Mouse (Mus musculus): ENCODE measurements around the gene Gfm2.
"Not testable (repeated sequence)": the region's sequence is repeated elsewhere in the genome, so short reads cannot be mapped to it uniquely, and the experiment has no call there.

Gene Gfm2

DNA sequence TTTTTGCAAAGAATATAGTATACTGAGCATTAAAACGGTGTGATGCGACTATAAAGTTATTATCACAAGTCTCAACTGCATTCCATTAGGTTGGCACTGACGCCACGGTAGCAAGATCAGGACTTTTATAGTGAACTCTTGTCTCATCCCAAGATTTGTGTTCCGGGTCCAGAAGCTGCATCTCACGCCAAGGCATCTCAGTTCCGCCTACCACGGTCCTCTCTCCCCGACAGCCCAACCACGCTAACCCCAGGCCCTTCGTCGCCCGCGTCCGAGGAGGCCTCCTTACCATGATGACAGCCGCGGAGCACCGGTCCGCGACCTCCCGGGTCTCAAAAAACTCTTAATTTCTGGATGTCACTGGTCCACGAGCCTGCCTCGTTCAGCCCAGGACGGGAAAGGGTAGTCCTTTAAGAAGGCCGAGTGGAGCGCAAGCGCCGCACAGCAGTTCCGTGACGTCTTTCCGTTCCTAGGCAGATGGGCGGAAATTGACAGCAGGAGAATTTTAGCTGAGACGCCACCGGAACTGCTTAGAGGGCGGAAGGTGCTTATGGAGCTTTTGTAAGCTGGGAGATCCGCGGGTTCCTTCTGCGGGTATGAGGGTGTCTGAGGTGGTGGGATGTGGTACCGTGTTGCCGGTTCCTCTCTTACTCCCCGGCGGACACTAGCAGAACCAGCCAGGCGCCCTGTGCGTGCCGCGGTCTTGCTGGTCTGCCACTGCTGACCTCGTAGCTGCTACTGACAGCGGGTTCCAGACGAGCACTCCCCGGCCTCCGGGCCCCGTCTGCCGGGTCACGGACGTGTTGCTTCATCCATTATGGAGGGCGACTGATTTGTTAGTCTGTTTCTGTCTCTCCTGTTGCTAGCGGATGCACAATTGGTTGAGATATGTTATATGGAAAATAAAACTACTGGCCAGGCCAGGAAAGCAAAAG is at the start of gene Gfm2, which contains the start of gene Nsa2:
TSS of gene Gfm2 (plus strand) at position 472 of the 935 bp plus-strand sequence.
TSS of gene Nsa2 (minus strand) at position 472 of the 935 bp plus-strand sequence.
- in situ Hi-C loops (cut with MboI; ENCODE audit: low pct_unique_long_range_greater_than_20kb in 1 of 2, low sequenced_read_pairs in 2 of 2, unreplicated experiment in 1 of 2): no loop called here

DNA sequence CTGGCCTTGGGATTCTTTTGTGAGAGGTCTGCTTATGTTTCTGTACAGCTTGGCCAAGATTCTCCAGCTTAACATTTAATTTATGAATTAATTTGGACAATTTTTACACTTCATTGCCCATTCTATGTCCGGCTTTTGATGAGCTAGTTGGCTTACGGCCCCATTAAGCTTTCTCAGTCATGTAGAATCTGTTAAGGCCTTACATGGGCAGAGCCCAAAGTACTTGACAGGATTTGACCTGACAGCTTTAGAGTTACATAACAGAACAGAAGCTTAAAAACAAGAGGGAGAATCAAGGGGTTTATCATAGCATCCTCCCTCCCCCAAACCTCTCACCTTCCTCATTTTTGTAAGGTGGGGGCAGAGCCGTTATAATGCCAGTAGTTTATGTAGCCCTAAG is 49.6 kb upstream of the Gfm2 start:
- in situ Hi-C loops (cut with MboI; ENCODE audit: low pct_unique_long_range_greater_than_20kb in 1 of 2, low sequenced_read_pairs in 2 of 2, unreplicated experiment in 1 of 2): no loop called here

DNA sequence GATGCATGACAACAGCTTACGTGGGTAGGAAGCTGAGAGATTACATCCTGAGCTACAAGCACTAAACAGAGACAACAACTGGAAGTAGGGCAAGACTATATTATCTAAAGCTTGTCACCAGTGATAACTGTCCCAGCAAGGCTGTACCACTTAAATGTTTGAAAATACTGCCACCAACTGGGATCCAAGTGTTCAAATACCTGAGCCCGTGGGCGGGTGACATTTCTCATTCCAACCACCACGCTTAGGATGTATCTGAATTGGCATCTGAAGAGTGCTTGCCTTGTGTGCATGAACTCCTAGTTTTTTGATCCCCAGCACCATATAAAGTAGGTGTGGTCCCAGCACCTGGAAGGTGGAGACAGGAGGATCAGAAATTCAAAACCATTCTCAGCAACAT is 42.0 kb upstream of the Gfm2 start:
- in situ Hi-C loops (cut with MboI; ENCODE audit: low pct_unique_long_range_greater_than_20kb in 1 of 2, low sequenced_read_pairs in 2 of 2, unreplicated experiment in 1 of 2): no loop called here

DNA sequence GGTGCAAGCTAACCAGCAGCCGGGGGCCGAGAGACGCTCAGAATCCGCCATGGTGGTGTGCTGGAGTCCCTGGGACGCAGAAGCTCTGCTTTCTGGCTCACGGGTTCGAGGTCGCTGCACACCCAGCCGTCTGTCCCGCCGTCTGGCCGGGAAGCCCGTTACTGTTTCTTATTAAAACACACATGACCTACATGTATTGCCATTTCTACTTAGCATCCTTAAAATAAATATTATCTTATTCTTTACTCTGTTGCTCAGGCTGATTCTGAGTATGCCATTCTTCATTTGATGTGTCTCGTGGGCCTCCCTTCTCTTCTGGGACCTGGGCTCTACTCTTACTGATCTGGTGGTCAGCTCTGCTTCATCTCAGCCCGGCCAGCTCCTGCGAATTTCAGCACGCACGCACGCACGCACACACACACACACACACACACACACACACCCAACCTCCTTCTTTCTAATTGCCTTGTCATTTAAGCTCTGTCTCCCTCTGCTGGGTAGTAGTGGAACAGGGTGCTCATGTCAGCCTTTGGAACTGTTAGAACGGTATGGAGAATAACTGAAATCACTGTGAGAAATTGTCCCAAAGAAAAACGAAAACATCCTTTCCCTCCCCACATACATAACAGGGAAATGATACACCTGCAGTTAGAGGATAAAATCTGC is 38.4 kb upstream of the Gfm2 start, which contains the start of gene Gm6169:
TSS of gene Gm6169 (minus strand) at position 51 of the 666 bp plus-strand sequence.
- in situ Hi-C loops (cut with MboI; ENCODE audit: low pct_unique_long_range_greater_than_20kb in 1 of 2, low sequenced_read_pairs in 2 of 2, unreplicated experiment in 1 of 2): no loop called here

DNA sequence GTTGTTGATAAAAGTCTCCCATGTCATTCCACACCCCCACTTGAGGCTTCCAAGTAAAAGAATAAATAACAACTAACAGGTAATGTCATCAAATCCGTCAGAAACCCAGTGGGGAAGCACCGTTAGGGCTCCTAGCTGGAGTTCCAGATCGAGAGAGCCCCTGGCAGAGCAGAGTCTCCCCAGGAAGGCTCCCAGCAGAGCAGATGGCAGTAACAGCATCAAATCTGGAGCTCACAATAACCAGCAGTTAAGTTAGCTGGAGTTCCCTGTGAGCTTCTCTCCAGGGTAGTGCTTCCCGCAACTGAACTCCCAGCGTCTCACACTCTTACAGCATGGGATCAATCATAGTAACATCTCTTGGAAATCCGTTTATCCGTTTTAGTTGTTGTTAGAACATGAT is 32.7 kb upstream of the Gfm2 start:
- in situ Hi-C loops (cut with MboI; ENCODE audit: low pct_unique_long_range_greater_than_20kb in 1 of 2, low sequenced_read_pairs in 2 of 2, unreplicated experiment in 1 of 2): loop anchor here in 1 of 2 experiments (25.0 kb wide), 1 partner anchor 443 kb away; the partner anchor contains the start of gene Hmgcr

DNA sequence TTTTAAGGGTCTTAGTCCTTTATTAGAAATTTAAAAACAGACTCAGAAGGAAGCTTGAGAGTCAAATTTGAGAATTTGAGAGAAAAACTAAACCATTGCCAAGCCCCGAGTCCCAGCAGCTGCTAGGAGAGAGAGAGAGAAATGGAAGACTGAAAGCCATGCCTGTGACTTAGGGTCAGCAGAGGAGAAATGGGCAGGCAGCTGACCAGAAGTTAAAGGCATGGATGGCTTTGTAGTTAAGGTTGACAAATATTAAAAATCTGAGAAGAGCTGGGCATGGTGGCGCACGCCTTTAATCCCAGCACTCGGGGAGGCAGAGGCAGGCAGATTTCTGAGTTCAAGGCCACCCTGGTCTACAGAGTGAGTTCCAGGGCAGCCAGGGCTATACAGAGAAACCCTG is 30.0 kb upstream of the Gfm2 start:
- in situ Hi-C loops (cut with MboI; ENCODE audit: low pct_unique_long_range_greater_than_20kb in 1 of 2, low sequenced_read_pairs in 2 of 2, unreplicated experiment in 1 of 2): loop anchor here in 1 of 2 experiments (25.0 kb wide), 1 partner anchor 445 kb away; the partner anchor contains the start of gene Hmgcr

DNA sequence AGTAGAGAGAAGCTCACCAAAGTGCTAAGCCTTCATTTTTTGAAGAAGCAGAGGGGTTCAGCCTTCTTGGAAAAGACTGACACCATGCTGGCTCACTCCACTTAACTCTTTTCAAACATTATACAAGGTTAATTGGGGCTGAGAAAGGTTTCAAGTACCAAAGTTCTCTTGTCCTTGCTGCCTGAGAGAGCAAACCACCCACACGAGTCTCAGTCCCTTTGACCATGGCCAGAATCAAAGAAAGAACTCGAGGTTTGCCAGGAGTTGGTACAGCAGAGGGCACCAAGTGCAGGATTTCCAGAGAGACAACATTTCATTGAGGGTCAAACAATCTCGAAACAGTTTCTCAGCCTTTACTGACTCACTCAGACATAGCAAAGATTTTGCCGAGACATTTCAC is 28.7 kb upstream of the Gfm2 start:
- in situ Hi-C loops (cut with MboI; ENCODE audit: low pct_unique_long_range_greater_than_20kb in 1 of 2, low sequenced_read_pairs in 2 of 2, unreplicated experiment in 1 of 2): loop anchor here in 1 of 2 experiments (25.0 kb wide), 1 partner anchor 447 kb away; the partner anchor contains the start of gene Hmgcr

DNA sequence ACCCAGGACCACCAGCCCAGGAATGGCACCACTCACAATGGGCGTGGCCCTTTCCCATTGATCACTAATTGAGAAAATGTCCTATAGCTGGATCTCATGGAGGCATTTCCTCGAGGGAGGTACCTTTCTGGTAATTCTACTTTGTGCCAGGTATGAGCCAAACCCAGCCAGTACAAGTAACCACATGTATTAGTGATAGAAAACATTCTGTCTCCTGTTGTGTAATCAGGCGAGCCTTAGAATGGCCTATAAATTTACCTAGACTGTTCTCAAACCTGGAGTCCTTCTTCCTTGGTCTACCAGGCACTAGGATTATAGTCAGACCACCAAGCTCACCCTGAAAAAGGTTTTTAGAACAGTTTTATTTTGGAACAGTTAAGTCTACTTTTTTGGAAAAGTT is 16.4 kb upstream of the Gfm2 start:
- in situ Hi-C loops (cut with MboI; ENCODE audit: low pct_unique_long_range_greater_than_20kb in 1 of 2, low sequenced_read_pairs in 2 of 2, unreplicated experiment in 1 of 2): loop anchor here in 1 of 2 experiments (25.0 kb wide), 1 partner anchor 459 kb away; the partner anchor contains the start of gene Hmgcr

DNA sequence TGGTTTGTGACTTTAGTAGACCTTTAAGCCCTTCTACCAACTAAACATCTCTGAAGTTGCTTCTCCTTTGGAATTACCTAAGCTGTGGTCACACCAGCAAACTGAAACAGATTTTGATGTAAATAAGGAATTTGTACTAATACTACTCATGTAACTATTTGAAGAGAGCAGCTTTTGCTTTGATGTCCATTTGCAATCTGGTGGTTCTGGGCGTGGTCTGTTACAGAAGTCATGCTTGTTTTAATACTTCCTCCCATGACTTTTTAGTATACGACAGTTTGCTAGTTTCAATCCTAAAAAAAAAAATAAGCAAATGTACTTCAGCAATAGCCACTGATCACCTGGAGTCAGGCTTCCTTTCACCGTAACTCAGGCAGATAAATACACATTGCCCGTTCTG is 8.1 kb upstream of the Gfm2 start:
- in situ Hi-C loops (cut with MboI; ENCODE audit: low pct_unique_long_range_greater_than_20kb in 1 of 2, low sequenced_read_pairs in 2 of 2, unreplicated experiment in 1 of 2): not testable (repeated sequence)

DNA sequence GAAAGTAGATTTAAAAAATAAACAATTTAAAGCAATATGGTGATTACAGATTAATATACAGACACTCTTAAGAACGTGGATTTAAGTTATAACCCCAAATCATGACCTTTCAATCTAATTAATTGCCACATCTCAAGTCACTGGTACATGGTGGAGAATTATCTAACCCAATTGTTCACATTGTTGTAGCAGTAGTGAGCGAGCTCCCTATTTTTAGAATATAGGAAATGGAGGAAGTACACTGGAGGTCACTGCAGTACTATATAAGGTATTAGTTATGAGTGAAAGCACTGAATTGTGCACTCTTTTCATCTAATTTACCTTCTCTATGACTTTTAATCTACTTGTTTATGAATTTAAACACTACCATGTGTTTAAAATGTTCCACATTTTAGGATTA is 7.3 kb upstream of the Gfm2 start:
- in situ Hi-C loops (cut with MboI; ENCODE audit: low pct_unique_long_range_greater_than_20kb in 1 of 2, low sequenced_read_pairs in 2 of 2, unreplicated experiment in 1 of 2): not testable (repeated sequence)

DNA sequence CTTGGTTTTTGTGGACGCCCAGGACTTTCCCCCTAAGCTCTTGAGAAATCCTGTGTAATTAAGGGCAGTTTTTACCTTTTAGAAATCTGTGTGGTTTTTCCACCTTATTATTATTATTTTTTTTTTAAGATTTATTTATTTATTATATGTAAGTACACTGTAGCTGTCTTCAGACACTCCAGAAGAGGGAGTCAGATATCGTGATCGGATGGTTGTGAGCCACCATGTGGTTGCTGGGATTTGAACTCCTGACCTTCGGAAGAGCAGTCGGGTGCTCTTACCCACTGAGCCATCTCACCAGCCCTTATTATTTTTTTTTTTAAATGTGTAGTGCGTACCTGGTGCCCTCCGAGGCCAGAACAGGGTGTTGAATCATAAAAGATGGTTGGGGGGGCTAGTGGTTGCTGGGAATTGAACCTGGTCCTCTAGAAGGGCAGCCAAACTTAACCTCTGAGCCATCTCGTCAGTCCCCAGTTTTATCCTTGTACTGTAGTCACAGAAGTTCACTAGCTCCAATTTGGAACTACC is 731 bp downstream of the Gfm2 start:
- in situ Hi-C loops (cut with MboI; ENCODE audit: low pct_unique_long_range_greater_than_20kb in 1 of 2, low sequenced_read_pairs in 2 of 2, unreplicated experiment in 1 of 2): not testable (repeated sequence)

DNA sequence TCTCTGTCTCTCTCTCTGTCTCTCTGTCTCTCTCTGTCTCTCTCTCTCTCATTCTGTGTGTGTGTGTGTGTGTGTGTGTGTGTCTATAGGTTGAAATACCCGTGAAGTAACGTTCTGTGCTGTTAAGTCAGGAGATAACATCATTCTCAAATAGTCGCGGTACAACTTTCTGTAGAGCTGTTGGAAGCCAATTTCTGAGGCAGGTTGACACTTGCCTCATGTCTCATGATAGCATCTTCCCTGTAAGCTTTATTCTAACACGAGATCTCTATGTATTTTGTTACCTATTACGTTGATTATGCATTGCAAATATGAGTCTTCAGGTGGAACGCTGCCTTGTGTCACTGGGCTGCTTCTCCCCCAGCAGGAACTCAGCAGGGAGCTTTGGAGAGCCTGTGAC is 4.6 kb downstream of the Gfm2 start:
- in situ Hi-C loops (cut with MboI; ENCODE audit: low pct_unique_long_range_greater_than_20kb in 1 of 2, low sequenced_read_pairs in 2 of 2, unreplicated experiment in 1 of 2): no loop called here

DNA sequence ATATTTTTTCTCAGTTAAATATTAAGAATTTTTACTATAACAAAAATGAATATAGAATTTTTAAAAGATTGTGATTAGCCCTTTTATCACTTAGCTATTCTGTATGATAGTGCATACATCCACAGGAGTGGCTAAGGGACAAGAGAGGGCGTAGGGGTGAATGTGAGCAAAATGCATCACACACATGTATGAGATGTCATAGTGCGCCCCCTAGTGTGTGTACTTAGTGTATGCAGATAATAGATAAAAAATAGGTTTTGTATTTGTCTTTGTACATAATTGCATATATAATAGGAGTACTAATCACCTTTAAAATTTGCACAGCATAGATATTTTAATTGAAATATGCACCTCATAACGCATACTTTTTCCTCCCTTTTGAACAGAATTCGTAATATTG is 8.1 kb downstream of the Gfm2 start:
- in situ Hi-C loops (cut with MboI; ENCODE audit: low pct_unique_long_range_greater_than_20kb in 1 of 2, low sequenced_read_pairs in 2 of 2, unreplicated experiment in 1 of 2): no loop called here

DNA sequence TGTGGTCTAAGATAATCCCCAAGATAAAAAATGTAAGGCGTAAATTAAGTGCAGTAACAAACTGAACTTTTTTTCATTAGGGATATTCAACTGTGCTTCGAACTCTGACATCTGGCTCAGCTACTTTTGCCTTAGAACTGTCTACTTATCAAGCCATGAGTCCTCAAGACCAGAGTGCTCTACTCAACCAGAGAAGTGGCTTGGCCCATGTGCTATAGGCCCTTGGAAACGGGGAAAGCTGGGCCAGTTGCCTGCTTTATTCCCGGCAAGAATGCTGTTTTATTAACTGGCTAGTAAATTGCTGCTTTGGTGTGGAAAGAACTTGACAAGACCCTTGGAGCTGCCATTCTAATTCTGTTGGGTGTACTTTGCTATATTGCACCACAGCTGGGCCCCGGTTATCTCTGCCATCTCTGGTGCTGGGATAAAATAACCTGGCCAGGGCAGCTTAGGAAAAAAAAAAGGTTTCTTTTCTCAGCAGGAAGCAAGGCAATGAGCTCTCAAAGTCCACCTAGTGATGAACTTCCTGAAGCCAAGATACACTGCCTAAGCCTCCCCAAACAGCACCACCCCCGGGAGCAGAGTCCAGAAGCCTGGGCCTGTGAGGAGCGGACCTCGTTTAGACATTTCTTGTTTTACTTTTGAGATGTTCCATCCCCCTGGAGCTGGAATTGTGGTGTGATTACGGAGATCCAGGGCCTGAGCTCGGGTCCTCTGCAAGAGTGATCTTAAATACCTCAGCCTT is 38.0 kb downstream of the Gfm2 start:
- in situ Hi-C loops (cut with MboI; ENCODE audit: low pct_unique_long_range_greater_than_20kb in 1 of 2, low sequenced_read_pairs in 2 of 2, unreplicated experiment in 1 of 2): no loop called here

DNA sequence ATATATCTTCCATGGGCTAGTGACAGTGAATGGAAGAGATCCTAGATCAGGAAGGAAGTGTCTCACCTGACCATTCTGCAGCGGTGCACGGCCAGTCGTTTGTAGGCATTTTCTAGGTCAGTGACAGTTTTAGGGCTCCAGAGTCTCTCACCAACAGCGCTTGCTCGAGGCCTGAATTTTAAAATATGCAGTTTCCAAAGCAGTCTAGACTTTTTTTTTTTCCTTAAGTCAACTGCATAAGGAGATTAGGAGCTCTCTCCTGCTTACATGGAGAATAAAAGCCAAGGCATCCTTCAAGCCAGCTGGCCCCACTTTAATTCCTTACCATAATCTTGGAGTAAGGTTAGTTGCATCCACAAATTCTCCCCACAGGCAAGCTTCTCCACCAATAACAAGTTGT is 39.0 kb downstream of the Gfm2 start:
- in situ Hi-C loops (cut with MboI; ENCODE audit: low pct_unique_long_range_greater_than_20kb in 1 of 2, low sequenced_read_pairs in 2 of 2, unreplicated experiment in 1 of 2): no loop called here

DNA sequence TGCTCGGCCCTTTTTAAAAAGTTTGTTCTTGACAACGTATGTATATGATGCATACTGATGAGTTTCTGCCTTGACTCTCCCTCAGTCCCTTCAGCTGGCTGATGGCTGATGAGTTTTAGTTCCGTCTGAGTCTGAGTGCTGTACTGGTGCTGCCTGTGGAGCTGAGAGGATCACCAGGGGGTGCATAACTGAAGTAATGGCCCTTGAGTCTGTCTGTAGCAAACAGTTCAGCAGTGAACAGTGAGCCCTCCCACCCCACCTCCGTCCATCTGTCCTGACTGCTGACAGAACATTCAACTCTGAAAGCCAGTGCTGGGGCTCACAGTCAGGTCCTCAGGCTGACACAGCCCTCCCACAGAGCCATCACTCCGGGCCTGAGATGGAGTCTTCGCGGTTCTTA is 41.2 kb downstream of the Gfm2 start:
- in situ Hi-C loops (cut with MboI; ENCODE audit: low pct_unique_long_range_greater_than_20kb in 1 of 2, low sequenced_read_pairs in 2 of 2, unreplicated experiment in 1 of 2): no loop called here

DNA sequence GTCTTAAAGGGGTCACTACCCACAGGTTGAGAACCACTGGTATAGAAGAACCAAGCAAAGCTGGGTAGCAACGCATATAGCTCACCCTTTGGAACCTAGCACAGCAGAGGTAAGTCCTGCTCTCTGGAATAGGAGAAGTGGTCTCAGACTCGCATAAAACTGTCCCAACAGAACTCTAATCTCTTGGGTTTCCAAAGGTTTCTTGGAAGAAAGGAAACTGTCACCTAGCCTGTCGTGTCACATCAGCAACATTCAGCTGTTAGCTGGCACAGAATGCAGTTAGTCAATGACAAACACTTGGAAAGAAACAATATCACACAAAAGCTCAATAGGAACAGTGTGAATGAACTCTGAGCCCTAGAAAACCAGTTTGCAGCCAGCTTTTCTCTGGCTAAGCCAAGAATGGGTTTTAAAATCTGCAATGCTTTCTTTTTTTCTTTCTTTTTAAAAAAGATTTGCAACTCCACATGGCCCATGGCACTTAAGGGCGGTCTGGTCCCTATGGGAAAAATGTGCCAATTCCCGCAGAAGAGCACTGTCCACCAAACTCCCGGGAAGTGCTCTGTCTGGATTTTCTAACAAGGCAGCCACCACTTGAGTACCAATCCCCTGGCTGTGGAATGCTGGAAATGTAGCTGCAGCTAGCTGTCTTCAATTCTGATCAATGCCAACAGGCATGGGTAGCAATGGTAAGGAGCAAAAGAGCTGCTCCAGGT is 42.5 kb downstream of the Gfm2 start:
- in situ Hi-C loops (cut with MboI; ENCODE audit: low pct_unique_long_range_greater_than_20kb in 1 of 2, low sequenced_read_pairs in 2 of 2, unreplicated experiment in 1 of 2): no loop called here

DNA sequence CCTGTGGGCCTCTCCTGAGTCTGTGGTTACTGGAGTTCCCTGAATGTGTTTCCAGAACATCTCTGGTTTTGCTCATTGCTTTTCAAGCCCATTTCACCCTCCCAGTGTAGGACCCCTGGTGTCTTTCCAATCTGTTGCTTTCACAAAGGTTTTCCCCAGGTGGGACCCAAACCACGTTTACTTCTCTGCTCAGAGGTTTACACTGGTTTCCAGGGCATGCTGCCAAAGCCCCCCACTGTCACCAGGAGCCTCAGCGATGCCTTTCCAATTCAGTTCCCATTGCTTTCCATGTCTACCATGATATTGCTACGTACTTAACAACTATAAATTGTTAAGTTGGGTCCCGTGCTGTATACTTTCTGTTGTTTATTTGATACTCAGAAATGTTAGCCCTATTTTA is 45.1 kb downstream of the Gfm2 start:
- in situ Hi-C loops (cut with MboI; ENCODE audit: low pct_unique_long_range_greater_than_20kb in 1 of 2, low sequenced_read_pairs in 2 of 2, unreplicated experiment in 1 of 2): no loop called here
